Mouse (Mus musculus) cerebellum, adult 11-12 months (tissue): ENCODE data around the gene Chmp2b.

Source experiments
- DNase-seq: peaks from one replicate; pipeline ENCODE4 v3.0.0; 2022

Gene Chmp2b

DNA sequence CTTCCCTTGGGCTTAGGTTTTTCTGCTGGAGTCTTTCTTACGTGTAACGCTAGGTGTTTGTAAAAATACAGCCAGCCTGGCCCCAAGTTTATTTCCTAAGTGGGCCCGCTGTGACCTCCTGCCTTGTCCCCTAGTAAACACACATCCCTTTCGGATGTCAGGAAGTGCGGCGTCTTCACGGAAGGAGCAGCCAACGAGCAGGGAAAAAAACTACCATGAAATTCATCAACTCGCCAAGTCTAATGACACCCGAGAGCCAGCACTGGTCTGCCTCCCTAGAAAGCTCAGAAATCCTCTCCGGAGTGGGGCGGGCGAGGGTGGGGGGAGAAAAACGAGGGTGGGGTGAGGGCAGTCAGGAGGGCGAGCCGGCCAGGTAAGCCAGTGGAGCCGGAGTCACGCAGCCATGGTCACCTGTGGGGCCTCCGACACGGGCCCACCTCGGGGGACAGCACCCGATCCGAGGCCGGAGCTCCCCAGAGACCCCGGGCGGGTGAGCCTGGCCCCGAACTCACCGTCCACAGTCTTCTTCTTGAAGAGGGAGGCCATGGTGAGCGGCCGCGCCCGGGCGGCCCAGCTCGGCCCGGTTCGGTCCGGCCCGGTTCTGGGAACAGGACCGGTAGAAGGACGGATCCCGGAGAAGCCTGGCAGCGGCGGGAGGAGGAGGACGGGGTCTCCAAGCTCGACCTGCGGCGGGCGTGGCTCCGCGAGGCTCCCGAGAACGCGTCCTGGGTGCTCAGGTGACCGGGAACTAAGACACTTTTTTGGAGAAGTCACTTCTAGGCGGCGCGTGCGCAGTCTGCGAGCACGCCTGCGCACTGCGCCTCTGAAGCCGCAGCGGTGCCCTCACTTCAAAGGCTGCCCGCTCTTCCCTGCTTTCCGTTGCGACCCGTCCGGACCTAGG is at the start of gene Chmp2b:
Gene Chmp2b (minus strand): TSS at position 764 of the 901 bp plus-strand sequence.
- peak; percentile 91 for DNase-seq

DNA sequence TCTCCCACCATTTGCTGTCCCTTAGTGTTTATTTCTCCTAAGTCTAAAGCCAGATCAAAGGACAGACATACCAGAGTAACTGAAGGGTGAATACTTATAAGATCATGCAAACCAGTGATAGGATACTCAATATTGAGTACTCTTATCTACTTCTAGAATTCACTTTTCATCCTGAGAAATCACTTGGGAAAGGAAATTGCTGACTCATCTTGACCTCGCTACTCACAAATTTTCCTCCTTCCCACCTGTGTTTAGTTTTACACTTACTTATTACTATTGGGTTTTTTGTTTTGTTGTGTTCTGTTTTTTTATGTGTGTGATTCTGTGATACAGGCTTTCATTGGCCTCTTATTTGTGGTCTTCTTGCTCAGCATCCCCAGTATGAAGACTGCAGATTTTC is 49.2 kb upstream of the Chmp2b start:
- no peak for DNase-seq

DNA sequence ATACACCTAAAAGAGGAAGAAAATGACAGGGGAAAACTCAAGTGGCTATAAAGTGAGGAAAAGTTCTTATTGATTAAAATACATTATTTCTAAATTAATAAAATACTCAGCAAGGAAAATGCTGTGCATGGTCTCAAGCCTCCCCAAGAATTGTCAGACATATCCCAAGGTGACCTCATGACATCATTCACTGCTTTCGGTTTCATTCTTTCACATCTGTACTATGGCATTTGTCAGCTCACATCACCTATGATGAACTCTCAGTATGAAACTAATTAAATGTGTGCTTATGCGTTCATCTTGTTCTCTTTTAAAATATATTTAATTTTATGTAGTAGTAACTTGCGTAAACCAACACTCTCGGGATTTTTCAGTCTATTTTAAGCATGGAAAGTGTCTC is 38.3 kb upstream of the Chmp2b start:
- DNase-seq = no peak

DNA sequence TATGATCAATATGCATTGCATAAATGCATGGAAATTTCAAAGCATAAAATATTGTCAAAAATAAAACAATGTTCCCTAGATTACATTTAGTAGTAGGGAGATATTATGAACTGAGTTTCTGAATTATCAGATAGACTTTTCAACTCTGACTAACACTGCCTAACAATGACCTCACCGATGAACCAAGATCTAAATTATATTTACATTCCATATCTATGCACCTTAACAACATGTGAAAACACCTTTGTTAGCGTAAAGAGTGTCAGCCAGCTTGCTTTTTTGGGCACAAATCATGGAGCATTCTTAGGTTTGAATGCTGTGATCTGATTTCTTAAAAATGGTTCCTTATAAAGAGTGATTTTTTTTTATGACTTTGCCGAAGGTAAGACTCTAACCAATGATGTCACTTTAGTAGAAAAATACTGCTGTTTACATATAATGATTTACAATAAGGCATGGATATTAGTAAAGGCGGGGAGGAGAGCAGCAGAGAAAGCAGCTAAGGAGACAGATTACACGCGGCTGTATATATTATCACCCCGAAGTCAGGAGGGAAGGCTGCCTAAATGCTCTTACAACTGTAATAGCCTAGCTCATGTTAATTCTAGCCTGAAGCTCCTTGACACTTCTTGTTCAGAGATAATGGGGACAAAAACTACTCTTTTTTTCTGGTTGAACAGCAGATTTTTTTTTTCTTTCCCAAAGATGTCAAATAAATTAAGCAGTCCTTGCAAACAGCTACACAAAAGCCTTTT is 23.8 kb upstream of the Chmp2b start:
- no peak for DNase-seq

DNA sequence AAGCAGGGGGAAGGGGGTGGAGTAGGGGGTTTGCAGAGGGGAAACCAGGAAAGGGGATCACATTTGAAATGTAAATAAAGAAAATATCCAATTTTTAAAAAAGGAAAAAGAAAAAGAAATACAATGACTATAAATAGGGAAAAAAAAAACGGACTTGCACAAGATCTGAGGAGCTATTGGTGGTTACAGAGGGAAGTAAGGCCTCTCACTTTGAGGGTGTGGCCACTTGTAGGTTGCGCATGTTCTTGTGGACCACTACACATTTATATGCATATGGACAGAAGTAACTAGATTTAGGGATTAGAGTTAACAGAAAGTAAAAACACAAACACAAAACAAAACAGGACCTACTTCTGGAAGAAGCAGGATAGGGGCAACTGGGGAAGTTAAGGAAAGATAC is 23.2 kb upstream of the Chmp2b start:
- no peak for DNase-seq

DNA sequence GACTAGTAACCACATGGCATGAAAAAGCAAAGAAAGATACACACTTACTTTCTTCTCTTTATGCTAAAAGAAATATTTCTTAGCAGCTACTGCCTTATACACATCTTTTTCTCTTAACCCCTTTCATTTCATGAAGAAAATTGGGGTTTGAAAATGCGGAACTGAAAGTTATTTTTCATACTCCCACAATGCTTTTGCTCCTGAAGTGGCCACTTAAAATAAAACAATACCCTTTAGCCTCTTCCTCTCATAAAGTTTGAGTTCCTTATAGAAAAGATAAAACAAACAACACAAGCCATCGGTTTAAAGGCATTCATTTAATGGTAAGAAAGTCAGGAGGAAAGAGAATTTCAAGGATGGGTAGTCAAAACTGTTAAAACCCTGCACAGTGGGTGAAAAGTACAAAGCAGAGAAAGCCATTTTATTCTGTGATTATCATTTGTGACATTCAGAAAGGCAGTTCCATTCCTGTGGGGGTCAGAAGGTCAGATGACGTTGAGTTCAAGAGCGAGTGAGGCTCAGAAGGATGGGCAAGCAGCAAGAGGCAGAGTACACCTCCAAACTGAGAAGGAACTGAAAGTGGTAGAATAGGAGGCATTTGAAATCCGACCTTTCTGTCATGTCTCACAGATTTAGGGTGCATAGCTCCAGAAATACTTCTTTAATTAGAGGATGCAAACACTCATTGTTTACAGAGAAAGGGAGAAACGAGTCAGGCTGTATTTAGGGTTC is 14.9 kb upstream of the Chmp2b start:
- DNase-seq = no peak

DNA sequence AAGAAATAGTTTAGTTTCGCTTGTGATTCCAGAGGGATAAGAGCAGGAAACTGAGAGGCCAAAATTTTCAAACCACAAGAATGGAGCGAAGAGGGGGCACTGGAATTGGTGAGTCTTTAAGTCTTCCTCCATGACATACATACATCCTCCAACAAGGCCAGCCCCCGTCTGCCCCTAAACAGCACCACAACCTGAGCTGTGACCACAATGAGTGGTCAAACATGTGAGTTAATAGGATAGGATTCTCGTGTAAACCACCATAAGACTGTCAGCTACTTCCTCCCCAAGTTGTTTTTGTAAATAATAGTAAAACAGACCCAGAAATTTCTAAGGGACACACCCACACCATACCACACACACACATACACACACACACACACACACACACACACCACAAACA is 6.3 kb upstream of the Chmp2b start:
- DNase-seq = no peak

DNA sequence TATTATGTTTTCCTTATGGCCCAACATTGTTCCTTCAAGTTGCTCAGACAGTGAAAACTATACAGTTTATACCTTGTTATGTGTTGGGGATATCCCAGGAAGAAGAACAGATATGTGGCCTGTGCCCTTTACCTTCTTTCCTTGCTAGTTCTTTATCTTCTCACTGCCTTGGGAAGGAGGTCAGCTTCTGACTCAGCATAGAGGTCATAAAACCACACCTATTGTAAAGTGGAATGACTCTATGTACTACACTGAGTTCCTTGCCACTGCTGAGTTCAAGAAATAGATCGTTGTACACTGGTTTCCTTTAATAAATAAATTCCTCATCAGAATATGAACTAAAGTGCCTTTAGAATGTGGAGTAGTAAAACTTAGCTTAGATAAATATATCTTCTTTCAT is 2.4 kb upstream of the Chmp2b start:
- no peak for DNase-seq

DNA sequence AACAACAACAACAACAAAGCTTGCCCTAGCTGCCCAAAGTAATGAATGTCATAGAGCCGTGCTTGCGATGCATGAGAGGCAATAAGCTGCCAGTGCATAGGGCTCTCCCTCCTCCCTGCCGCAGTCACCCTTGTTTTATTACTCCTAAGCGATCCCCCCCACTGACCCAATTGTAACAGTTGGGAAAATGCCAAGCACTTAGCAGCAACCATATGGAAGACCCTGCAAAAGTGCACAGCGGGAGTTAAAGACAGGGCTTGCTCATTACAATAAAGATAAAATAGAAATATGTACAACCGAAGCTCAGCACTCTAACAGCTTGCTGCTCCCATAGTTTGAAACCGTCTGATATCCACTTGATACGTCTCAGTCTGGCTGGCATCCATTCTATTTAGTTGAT is 1.8 kb upstream of the Chmp2b start:
- peak; percentile 22 for DNase-seq

DNA sequence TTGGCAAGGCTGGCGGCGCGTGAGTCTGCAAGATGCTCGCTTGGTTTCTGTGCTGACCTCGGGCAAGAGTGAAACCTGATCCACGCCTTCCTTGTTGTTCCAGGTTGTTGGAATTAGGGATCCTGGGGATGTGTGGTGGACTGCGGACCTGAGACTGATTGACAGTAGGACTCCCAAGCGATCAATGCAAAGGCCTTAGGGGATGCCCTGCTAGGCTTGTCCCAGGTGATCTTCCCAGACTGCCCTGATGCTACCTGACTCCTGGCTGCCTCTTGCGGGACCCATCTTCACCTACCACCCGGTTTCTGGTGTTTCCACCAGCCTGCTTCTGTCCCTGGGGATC is 309 bp upstream of the Chmp2b start:
- DNase-seq = no peak

DNA sequence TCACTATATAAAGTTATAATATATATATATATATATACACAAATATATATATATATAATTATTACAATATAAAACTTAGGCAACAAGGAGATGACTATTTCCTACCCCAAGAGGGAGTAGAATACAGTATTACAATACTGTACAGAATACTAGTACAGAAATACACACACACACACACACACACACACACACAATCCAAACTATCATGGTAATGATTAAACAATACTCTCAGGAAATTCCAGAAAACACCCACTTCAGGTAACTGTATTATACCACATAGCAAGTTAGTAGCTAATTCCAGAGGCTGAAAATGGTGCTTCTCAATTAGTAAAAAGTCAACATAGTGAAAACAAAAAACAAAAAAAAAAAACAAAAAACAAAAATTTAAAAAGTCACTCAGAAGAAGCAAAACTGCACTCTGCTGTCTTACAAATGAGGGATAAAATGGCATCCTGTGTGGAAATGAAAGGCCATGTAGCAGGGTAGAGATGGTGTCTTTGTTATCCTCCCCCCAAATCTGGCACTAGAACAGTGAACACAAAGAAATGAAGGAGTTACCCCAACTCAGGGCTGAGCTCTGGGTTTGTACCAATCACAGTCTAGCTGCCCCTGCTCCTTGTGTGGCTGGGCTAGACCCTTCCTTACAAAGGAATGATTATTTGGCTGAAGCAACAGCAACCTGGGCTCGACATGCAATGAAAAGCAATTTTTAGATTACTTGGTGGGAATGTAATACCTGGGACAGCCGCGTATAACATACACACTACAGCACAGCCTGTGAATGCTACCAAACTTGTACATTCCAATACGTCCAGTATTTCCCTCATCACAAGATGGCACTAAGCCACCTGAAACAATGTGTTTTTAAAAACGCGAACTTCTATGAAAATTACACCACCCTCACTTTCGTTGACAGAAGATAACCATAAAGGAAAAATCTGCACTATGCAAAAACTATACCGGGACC is 1.2 kb downstream of the Chmp2b start:
- peak; percentile 8 for DNase-seq

DNA sequence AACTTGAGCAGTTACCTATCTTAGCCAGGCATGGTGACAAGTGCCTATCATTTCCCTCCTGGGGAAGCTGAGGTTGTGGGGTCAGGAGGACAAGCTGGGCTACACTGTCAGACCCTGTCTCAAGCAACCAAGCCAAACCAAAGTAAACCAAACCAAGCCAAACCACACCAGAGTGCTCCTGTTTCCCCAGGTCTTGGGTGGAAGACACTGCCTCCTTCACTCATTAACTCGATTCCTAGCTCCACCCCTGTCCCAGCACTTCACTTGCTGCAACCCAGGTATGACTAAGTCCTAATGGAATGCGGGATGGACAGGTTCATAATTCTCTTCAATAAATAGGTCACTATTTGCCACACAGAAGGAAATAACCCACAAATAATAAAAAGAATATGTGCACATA is 2.9 kb downstream of the Chmp2b start:
- no peak for DNase-seq

DNA sequence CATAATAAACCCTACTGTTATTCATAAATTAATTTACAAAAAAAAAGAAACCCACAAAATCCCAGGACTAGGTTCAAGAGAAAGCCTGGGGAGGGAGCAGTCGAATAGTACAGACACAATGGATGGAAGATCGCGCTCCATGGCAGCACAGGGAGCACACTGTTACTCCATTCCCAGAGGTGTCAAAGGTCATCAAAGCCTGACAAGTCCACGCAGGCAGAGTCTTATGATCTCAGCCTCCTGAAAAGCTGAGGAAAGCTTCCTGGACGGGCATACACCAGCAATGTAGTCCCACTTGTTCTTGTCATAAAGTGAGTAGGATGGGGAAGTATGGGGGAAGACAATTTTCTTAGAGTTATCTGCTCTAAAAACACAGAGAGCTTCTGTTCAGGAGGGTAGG is 5.2 kb downstream of the Chmp2b start:
- no peak for DNase-seq

DNA sequence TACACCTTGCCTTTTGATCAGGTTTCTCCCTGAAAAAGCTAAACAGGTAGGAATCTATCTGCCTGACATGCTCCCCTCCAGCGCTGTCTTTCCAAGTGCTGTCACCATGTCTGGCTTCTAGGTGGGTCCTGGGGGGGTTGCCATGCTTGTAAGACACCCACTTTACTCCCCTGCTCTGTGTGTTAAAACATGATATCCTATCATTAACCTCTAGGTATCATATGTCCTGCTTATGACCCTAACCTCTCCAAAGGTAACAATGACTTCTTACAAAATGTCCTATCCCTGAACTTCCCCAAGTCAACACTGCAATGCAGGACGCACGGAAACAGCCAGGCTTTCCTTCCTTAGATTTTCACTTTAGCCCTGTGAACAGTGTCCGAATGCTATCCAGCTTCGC is 8.3 kb downstream of the Chmp2b start:
- DNase-seq = no peak

DNA sequence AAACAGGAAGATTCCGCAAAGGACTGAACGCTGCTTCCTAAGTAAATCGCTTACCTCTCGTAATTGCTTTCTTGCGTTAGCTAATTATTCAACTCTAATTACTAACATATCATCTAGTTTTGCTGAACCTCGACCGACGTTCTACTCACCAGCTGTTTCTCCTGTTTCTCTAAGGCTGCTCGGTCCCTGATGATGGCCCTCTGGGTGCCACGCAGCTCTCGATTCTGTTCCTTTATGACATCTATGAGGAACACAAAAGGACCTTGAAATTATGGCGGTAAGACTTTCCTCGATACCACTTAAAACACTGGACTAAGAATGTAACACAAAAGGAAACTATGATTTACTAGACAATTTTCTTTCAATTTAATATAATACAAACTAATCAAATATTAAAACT is 11.7 kb downstream of the Chmp2b start:
- no peak for DNase-seq

DNA sequence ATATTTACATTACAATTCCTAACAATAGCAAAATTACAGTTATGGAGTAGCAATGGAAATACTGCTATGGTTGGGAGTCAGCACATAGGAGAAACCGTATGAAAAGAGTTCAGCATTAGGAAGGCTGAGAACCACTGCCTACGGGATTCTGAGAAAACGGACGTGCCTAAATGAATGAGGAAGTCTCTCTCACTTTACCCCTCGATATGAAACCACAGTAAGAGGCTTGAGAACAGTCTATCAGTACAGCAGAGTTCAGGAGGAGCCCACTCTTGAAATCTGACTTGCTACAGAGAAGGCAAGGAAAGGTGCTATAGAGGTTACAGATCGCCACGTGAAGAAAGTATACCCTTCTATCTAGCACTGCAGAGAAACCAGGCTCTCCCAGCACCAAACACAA is 13.6 kb downstream of the Chmp2b start:
- DNase-seq = no peak

DNA sequence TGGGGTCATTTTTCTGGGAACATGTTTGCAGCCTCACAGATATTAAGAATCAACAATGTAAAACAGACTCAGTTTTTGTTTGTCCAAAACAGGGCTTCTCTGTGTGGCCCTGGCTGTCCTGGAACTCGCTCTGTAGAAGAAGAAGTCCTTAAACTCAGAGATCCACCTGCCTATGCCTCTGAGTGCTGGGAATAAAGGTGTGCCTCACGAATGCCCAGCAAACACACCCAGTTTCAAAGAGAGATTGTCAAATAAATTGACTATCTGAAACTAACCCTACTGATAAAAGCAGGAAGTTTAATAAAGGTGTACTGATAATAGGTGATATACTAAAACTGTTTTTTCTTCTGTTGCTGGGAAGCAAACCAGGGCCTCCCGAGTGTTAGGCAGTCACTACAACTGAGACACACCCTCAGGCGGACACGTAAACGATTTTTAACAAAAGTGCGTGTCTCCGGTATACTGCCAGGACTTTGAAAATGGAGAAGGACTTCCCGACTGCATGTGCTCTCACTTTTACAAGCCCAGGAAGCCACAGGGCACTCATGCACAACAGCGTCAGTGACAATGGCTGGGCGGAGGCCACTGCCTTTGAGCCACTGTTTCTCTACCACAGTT is 18.7 kb downstream of the Chmp2b start:
- no peak for DNase-seq

DNA sequence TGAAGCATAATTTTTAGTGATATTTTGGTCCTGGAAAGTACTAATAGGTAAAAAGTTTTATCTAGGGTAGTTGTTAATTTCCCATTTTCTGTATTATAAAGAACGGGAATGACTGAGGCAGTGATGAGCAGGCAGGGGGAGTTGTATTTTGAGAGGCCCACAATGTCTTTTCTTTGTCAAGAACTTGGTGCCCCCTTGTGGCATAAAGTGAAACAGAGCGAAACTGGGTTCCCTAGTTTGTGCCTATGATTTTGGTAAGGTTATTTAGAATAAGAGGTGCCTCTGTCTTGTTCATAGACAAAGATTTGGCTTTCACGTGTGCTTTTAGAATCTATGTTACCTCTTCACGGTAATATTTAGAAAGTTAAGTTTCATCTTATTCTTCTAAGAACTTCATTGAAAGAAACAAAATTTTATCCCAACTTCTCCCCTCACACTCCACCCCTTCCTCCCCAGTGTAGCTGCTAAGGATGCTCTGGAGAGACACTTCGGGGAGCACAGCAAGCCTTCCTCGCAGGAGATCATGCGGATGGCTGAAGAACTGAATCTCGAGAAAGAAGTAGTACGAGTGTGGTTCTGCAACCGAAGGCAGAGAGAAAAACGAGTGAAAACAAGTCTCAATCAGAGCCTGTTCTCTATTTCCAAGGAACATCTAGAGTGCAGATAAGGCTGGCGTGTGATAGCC is 29.1 kb downstream of the Chmp2b start:
- no peak for DNase-seq

DNA sequence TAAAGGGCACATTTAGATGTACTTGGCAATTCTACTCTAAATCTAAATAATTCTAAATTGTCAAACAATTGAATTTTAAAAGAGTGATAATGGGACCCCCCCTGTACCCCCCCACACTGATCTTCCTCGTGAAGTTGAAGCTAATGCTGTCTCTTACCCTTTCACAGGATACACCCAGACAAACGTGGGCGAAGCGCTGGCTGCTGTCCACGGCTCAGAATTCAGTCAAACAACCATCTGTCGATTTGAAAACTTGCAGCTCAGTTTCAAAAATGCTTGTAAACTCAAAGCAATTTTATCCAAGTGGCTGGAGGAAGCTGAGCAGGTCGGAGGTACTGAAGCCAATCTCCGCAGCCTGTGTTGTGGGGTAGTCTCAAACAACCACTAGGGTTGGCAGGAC is 30.9 kb downstream of the Chmp2b start:
- DNase-seq = peak; percentile 10

DNA sequence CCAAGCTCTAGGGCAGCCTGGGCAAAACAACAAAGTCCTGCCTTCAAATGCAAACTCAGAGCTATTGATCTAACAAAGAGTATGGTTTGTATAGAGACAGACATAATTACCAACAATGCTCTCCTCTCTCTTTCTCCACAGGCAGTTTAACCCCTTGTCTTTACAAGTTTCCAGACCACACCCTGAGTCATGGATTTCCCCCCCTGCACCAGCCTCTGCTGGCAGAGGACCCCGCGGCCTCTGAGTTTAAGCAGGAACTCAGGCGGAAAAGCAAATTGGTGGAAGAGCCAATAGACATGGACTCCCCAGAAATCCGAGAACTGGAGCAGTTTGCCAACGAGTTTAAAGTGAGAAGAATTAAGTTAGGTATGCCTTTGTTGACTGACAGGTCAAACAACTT is 32.9 kb downstream of the Chmp2b start:
- no peak for DNase-seq

DNA sequence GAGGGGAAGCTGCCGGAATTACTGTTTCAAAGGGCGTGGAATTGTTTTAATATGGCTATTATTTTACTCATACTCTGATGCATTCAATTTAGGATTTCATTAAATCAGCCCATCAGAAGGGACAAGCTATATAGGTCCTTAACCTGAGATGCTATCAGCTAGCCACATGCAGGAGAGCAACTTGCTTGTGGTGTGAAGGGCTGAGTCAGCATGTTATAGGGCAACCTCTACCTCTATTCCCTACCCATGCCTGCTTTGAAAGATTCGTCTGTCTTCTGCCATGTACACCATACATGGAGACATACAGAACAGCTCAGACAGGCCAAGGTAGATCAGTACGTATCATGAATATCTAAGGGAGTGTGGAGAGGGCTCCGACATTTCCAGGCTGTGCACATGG is 35.8 kb downstream of the Chmp2b start:
- DNase-seq = no peak
